Mouse (Mus musculus): ENCODE data around the gene Lmod2.

Lmod2 gene

DNA sequence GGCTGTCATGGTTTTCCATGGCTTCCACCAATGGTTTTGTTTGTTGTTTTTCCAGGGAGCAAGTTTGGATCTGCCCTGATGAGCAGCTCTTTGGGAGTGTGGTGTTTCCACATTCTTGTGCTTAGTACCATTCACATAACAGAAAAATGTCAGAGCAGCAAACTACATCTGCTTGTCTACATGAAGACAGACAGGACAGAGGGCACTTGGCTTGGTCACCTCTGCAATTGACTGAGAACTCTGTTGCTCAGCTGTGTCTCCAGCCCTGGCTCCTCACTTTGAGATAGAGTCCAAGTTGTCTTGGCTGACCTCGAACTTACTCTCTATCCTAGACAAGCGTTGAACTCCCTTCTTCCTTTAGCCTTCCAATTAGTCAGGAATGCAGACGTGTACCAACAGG lies 4.8 kb downstream of the Lmod2 start:
- no peak for DNase-seq (ENCODE audit: low spot score)

DNA sequence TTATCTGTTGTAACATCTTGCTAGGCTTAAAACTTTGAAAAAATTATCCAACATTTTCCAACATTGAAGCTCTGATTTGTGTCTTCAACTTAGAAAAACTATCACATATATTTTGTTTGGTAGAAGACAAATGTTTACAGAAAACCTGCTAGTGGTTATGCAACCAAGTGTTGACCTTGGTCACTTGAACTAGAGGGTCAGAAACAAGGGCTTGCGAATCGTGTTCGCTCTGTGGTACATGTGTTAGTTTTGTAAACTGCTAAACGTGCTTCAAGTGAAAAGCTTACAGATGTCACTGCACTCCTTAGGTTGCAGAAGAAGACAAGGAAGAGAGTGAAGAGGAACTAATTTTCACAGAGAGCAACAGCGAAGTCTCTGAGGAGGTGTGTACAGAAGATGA lies 5.4 kb downstream of the Lmod2 start:
- no peak for DNase-seq (ENCODE audit: low spot score)

DNA sequence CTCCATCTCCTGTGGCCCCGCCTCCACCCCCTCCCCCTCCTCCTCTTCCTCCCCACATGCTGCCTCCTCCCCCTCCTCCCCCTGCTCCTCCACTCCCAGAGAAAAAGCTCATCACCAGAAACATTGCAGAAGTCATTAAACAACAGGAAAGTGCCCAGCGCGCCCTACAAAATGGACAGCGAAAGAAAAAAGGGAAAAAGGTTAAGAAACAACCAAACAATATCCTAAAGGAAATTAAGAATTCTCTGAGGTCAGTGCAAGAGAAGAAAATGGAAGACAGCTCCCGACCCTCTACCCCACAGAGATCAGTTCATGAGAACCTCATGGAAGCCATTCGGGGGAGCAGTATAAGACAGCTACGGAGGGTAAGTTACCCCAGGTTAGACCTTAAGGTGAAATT lies 6.7 kb downstream of the Lmod2 start:
- no peak for DNase-seq (ENCODE audit: low spot score)

DNA sequence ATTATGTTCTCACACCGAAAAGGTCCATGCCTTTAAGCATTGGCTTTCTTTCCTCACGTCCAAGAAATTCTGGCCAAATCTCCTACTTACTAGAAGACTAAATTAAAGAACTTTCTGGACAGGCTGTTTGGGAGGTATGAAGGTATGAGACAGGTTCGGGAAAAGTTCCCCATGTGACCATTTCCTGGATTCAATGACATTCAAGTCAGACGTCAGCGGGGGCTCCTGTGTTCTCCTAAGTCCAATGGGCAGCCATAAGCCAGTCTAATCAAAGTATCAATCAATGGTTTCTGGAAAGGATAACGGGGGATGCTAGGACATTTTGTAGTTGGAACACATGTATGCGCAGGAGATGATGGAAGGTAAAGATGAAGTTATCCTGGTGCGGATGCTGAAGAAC lies 8.1 kb downstream of the Lmod2 start:
- DNase-seq (ENCODE audit: low spot score): no peak

DNA sequence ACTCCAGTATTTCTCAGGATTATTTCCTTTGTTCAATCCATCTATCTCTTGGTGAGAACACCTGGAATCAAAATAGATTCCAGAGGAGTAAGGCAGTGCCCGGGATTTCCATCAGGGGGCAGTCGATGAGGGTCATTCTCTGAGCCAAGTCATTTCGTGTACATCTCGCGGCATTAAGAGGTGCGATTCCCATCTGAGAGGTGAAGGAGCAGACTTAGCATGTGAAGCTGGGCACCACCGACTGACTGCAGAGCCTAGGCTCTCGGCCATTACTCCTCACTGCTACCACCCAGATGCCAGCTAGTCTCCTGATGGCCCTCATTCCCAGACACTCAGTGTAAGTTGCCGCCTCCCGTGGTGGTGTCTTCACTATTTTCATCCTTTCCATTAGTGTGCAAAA lies 8.9 kb downstream of the Lmod2 start:
- DNase-seq (ENCODE audit: low spot score): no peak

DNA sequence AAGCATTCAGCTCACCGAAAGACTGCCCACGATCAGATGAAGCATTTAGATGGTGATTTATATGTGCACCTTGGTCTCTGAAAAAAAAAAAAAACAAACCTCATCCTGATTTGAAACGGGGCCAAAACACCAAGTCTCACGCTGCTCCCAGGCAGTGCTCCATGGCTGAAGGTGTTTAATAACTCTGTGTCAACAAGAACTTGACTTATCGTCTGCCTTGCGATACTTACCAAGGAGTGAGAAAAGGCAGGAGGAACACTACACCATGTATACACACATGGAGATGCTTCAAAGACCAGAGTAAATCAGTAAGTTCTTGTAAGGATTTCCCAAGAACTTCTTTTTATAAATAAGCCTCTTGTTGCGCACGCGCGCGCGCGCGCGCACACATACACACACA lies 10.0 kb downstream of the Lmod2 start:
- no peak for DNase-seq (ENCODE audit: low spot score)

DNA sequence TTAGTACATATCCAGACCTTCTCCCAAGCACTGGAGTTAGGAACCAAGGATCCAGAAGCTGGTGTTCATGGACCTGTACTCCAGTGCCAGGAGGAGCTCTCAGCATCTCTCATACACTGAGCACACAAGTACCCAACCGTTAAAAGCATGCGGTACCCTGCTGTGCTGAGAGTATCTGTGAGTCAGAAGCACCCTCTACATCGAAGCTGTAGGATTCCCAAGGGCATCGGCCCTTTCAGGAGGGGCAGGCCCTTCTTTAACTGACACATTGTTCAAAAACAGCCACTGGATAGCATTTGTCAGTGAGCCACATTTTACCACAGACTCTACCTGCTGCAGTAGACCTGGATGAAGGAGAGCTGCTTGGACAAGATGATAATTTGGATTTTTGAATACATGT lies 10.6 kb downstream of the Lmod2 start:
- DNase-seq (ENCODE audit: low spot score): no peak

DNA sequence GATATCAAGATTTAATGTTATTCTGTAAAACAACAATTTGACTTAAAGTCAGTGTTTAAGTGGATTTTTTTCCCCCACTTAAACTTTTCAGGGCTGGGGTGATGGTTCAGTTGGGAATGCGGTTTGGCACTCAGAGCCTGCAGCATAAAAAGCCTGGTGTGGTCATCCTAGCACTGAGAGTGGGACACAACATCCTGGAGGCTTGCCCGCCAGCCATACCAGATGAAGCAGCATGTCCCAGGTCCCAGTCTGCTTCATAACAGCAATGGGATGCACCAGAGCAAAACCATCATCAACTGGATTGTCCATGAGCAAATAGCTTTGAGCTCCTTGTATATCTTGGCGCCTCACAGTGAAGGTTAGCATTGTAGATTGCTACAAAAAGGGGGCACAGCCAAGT lies 11.1 kb downstream of the Lmod2 start:
- DNase-seq (ENCODE audit: low spot score): no peak

DNA sequence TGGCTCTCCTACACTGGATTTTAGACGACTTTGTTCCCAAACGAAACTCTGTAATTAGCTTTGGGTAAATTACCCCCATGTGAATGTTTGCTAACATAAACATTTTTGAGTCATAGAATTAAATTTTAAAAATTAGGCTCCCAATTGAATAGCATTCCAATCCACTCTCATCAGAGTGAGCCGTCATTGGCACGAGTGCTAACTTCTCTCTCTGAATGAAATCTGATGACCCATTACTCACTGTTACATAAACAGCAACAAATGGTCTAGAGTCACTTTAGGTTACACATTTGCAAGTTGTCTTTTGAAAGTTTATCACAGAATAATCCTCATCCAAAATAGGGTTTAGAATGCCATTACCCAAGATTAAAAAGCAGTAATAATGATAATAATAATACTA lies 12.0 kb downstream of the Lmod2 start:
- DNase-seq (ENCODE audit: low spot score): no peak

DNA sequence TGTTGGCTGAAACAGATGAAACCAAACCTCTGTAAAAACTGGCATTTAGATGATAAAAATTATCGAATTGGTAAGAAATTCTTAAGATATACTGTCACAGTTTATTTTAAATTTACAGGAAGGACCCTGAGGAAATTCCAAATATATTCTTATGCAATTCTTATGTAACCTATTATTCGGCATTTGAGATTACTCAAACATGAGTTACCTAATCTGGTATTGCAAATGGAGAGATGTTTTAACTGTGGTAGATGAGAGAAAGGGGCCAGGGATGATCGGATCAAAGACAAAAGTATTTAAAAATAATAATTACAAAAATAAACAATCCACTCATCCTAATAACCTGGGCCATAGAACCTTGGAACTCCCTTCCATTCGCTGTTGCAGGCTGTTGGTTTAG lies 12.8 kb downstream of the Lmod2 start:
- no peak for DNase-seq (ENCODE audit: low spot score)

DNA sequence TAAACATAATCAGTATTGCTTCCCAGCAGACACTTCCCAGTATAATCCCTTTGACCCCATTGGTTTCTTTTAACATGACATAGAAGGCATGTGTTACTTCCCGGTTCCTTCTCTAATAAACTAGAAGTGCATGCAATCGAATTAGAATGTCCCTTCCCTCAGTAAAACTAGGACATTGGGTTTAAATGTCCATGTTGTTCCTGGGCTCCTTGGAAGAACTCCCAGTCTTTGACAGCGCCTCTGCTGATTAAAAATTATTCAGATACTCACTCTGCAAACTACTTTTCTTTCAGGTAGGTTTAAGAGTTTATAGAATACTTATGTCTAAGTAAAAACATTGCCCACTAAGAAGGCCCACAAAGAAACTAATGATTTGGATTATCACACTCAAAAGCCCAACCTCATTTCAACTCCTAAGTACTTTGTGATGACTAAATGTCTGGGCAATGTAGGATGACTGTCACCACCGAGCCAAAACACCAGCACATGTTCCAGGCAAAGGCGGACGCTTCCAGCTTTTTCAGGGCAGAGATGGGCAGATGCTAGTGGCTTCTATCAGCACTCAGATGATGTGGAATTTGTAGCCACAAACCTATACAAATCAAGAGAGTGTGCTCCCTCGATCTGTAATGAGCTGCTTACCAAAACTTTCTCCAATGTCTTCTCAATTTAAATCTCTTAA lies 14.7 kb downstream of the Lmod2 start:
- DNase-seq (ENCODE audit: low spot score): no peak

DNA sequence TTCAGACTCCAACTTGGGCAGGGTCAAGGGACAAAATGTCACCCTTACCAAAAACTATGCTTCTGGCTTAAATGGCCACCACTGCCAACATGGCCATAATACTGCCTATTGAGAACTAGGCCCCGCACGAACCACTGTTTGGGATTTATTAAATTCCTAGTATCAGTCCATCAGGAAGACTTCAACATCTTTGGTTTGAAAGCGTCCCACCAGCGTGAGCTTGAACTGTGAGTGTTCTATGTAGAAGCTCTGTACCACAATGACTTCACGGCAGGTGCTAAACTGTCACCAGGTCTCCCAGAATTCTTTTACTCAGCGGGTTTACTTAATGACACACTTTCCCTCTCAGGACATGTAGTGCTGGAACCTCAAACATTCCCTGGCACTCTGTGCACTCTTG lies 15.8 kb downstream of the Lmod2 start:
- no peak for DNase-seq (ENCODE audit: low spot score)

DNA sequence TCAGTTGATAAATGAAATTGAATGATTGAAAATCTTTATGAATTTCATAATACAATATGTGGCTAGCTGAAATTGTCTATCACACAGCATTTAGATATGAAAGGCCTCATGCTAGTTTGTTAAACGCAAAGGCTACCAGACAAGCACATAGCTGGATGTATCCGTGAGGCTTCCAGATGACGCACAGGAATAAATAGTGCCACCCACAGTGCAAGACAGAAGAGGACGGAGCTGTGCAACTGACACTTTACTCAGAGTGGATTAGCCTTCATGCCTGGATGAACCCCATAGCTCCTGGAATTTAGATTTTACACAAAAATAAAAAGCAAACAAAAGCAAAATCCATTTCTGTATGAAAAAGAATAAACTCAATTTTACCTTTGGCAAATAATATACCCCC lies 16.4 kb downstream of the Lmod2 start:
- no peak for DNase-seq (ENCODE audit: low spot score)

DNA sequence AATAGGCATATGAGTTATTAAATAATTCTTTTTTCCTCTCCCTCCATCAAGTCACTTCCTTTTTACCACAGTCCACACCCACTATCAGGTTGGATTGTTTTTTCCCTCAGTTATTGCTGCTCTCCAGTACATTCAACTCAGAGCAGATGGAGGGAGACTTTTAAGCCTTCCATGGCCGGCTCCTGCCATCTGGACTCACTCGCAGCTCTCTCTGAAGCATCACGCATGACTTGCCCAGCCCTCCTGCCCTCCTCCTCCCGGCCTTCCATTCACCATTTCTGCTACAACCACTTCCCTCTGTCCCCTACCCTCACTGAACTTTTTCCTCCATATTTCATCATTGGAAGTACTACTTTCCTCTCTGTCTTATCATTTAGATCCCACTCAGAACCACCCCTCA lies 19.2 kb downstream of the Lmod2 start:
- DNase-seq (ENCODE audit: low spot score): no peak

DNA sequence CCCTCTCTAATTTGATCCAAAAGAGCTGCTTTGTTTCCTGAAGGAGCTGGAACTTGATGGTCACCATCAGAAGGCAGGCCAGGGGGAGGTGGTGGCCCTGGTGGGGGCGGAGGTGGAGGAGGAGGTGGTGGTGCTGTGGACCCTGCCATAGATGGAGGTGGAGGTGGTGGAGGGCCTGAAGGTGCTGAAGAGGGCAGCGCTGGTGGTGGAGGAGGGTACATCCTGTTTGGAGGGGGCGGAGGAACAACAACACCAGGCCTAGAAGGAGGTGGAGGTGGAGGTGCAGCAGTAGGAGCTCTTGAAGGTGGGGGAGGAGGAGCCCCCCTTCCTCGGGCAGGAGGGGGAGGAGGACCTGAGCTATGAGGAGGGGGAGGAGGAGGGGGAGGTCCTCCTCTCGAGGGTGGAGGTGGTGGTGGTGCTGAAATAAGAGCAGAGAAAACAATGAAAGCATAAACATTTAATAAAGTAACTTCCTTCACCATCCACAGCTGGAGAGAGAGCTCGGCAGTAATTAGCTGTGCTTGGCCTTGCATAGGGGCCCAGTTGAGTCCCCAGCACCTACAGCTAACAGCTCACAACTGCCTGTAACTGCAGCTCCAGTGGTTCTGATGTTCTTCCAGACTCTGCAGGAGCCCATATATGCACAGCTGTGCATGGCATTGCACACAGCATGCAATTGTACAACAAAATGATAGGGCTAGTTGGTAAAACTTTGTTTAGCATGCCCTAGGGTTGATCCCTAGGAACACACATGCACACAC lies 21.9 kb downstream of the Lmod2 start:
- DNase-seq (ENCODE audit: low spot score): no peak

DNA sequence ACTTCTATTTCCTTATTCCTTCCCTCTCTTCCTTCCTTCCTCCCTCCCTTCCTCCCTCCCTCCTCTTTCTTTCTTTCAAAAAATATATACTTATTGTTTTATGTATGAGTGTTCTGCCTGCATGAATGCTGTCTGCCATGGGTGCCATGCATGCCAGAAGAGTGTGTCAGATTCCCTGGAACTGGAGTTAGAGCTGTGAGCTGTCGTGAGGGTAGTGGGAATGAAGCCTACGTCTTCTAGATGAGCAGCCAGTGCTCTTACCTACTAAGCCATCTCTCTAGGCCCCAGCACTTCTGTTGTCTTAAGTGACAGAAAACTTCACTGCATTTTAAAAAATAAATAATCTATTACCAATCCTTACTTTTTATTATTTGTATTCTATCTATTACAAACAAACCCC lies 23.4 kb downstream of the Lmod2 start:
- DNase-seq (ENCODE audit: low spot score): no peak

DNA sequence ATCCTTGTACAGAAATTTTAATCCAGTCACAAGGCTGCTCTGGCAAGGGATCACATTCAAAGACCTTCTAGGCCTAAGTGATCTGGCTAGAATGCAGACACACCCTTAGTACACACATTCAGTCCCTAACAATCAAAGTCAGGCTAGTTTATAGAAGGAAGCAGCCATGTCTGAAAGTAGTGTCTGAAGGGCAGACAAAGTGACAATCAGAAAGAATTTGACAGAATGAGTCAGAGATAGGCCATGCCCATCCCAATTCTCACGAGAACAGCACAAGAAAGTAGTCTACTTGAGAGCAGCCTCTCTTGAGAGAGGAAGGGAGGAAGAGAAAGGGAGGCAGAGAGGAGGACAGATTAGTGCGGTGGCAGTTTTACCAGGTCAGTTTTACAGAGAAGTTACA lies 24.5 kb downstream of the Lmod2 start:
- no peak for DNase-seq (ENCODE audit: low spot score)

DNA sequence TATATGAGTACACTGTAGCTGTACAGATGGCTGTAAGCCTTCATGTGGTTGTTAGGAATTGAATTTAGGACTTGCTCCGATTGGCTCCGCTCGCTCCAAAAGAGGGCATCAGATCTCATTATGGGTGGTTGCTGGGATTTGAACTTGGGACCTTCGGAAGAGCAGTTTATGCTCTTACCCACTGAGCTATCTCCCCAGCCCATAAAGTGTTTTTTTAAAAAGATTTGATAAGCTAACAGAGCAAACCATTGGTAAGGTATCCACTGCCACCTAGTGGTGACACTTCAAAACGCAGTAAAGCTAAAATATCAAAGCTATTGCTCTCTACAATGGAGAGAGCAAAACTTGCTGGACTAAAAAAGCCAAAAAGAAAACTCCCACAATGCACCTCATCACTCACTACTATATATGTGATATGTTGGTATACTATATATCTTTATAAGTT lies 30.0 kb downstream of the Lmod2 start:
- DNase-seq (ENCODE audit: low spot score): no peak

DNA sequence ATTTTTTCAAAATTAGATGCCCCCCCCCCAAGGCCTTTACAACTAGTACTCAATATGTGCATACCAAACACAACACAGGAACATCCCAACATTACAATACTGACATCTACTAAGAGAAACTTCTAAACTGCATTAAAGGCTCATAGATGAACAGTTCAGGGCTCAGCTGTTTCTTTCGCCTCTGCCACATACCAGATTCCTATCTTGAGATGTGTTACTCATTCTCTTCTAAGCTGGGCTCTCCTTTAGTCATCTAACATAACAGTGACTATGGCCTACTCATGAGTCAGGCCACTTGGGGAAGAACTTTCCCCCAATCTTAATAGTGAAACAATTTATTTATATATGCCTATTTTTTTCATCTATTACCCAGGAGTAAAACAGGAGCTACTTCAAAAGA lies 30.9 kb downstream of the Lmod2 start:
- DNase-seq (ENCODE audit: low spot score): no peak

DNA sequence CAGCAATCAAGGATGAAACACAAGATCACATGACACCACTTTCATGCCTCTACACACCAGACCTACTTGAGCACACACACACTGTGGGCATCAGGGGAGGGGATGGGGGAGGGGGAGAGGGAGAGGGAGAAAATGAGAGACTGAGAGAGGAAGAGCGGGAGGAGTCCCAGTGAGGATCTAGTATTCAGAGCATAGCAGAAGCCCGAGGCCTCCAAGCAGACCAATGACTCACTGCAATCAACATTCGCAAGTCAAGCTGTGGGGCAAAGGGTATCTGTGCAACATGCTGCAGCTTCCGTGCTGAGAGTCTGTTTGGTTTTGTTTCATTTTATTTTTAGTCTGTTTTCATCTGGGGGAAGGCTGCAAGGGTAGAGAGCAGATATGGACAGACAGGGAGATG lies 34.5 kb downstream of the Lmod2 start:
- DNase-seq (ENCODE audit: low spot score): no peak

DNA sequence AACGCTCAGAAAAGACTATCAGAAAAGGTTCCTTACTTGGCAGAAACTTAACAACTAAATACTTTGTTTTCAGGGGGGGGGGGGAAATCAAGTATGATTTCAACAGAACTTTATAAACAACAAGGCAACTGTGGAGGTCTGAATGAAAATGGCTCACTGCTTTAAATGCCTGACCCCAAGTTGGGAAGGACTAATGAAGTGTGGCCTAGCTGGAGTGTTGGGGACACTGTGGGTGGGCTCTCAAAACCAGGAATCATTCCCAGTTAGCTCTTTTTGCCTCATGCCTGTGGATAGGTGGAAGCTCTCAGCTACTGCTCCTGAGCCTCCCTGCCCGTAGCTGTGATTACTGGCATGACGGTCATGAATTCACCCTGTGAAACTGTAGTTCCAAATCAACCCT lies 36.5 kb downstream of the Lmod2 start:
- no peak for DNase-seq (ENCODE audit: low spot score)

DNA sequence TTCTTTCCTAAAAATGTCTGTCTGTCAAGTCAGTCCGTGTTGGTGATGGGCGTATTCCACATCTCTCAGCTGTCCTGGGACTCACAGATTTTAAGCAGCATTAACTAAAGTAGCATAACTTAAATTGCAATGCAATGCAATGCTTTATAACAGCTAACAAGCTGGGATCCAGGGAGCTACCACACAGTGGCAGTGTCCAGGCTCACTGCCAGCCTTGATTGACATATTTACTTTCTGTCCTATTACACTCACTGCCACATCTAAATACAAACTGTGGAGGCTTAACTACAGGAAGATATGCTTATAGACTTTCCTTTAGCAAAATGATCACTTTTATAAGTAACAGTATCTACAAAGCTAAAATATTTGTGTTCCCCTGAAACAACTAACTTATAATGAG lies 38.3 kb downstream of the Lmod2 start:
- DNase-seq (ENCODE audit: low spot score): no peak

DNA sequence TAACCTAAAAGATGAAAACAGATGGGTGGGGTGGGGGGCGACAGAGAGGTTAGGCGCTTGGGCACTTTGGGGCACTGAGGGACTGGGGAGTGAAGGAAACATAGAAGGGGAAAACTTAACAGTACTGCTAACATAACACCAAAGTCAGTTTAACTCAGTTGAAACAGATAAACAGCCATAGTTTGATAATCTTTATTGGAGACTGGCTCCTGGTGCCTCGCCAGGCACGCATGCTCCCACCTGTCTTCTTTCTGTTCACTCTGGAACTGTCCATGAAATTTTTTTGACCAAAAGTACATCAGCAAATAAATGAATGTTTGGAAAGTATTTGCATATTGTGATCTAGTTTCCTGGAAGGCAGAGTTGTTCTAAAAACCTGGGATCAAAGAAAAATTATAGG lies 43.7 kb downstream of the Lmod2 start:
- DNase-seq (ENCODE audit: low spot score): no peak

DNA sequence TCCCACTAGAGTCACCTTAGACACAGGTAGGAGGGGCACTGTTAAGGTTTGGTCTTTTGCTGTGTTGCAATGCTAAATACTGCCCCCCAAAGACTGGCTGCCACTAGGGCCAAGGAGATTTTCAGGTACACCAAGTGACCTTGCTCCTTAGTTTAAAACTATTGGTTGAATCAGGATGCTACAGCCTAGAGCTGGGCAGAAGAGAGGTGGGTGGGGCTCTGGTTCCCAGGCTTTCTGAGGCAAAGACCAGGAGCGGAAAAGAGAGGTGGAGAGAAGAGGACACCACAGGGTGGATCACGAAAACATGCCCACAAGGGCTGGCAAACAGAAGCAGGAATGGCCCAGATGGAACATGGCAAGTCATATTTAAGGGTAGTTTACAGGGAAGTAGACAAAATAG lies 44.6 kb downstream of the Lmod2 start:
- DNase-seq (ENCODE audit: low spot score): no peak

Data from testis, postnatal 14 days (tissue).